Mouse (Mus musculus) lung, embryonic 14.5 days (tissue): ENCODE data around the gene Cep41. TPM values are rescaled to one million over a fixed set of nuclear protein-coding genes. Genes with fewer than 3 reads are reported as not detected.
A peak's percentile ranks its signal among the peaks of the same experiment; 100 is the strongest.

ENCODE experiments used
- ATAC-seq: fragments of 200-750 bp; cut with Nextera tagmentation; 2 replicates; pipeline ENCODE4 v1.8.0; 2017; ENCODE audit warnings: mild to moderate bottlenecking, moderate TSS enrichment, moderate library complexity; ENCODE audit not compliant: insufficient read depth
- DNase-seq: peaks from one replicate; pipeline ENCODE4 v3.0.0-alpha.2; 2015
- H3K27ac ChIP-seq: fragments of 300-500 bp; sonication (generic); 2 replicates; pipeline ENCODE4 v1.5.1; 2014; ENCODE audit warnings: low read depth, mild to moderate bottlenecking, moderate library complexity
- H3K27me3 ChIP-seq: fragments of 300-500 bp; sonication (generic); 2 replicates; pipeline ENCODE4 v1.6.1; 2014; ENCODE audit warnings: low read length, control low read depth; ENCODE audit not compliant: insufficient read depth
- H3K36me3 ChIP-seq: fragments of 300-500 bp; sonication (generic); 2 replicates; pipeline ENCODE4 v1.6.1; 2014; ENCODE audit warnings: control low read depth; ENCODE audit not compliant: insufficient read depth
- H3K4me1 ChIP-seq: fragments of 300-500 bp; sonication (generic); 2 replicates; pipeline ENCODE4 v1.6.1; 2014; ENCODE audit warnings: antibody characterized with exemption, control low read depth; ENCODE audit not compliant: insufficient read depth
- H3K4me2 ChIP-seq: fragments of 300-500 bp; sonication (generic); 2 replicates; pipeline ENCODE4 v1.6.1; 2014; ENCODE audit warnings: mild to moderate bottlenecking
- H3K4me3 ChIP-seq: fragments of 300-500 bp; sonication (generic); 2 replicates; pipeline ENCODE4 v1.5.1; 2014; ENCODE audit warnings: low read depth, low read length
- H3K9ac ChIP-seq: fragments of 300-500 bp; sonication (generic); 2 replicates; pipeline ENCODE4 v1.6.1; 2014
- H3K9me3 ChIP-seq: fragments of 300-500 bp; sonication (generic); 2 replicates; pipeline ENCODE4 v1.6.1; 2016; ENCODE audit warnings: low read depth, low read length, control low read depth
- CTCF ChIP-seq: IDR thresholded peaks from 2 replicates; pipeline ENCODE4 v1.5.1; 2016; ENCODE audit warnings: antibody characterized with exemption, low read depth
- WGBS: fragments of 180-500 bp; shearing (Covaris S2); extraction: QIAGEN DNeasy Blood & Tissue Kit; methylation state at CpG from one replicate; pipeline ENCODE4 v1.1.7; 2014; 5-methylcytosine and 5-hydroxymethylcytosine counted together
- polyA plus RNA-seq: library from polyadenylated mRNA; unstranded; fragments of >200 nt; fragmentation: Nextera tagmentation; extraction: Ambion mirVana; gene quantifications from 2 replicates; pipeline ENCODE4 v1.2.1, GENCODE M21; 2014

Gene Cep41
- polyA plus RNA-seq, 1 experiment from 2014 or later = 12.8 TPM

DNA sequence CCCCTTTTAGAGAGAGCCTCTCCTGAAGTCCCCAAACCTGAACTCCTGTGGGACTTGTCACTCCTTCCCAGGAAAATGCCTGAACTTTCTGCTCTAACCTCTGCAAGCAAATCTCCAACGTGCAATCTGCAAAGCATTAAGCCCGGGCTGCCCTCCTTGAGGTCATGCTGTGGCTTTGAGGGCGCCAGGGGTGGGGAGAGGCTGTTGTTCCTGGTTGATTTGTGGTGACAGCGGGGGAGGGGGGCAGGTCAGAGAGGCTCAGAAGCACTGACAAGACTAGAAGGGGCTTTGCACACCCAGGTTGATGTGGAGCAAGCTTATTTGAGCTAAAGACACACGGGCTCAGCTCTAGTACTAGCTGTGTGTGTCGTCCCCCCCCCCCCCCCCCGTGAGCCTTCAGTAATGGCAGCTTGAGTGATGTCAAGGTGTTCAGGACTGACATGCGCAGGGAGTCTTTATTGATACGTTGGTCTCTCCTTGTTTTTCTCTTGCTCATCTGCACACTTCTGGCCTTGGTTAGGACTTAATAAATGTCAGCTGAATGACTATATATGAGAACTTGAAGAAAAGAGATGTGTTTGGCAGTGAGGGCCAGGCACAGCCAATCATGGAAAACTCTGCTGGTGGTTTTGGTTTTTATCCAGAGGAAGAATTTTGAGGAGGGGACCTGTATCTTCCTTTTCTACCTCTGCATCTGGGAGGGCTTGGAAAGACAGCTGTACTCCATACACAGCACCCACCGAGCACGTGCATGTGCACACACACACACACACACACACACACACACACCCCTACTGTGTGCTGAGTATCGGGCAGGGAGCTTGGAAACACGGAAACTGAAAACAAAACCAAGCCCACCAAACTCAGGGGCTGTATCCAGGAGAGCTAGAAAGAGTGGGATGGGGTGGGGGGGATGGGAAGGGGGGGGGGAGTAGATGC lies 76.3 kb downstream of the Cep41 start:
- H3K4me3 ChIP-seq = 0 out of 2 replicates have a peak overlapping the region, but pooled peaks have one; percentile 3
- TF ChIP-seq CTCF = no peak

DNA sequence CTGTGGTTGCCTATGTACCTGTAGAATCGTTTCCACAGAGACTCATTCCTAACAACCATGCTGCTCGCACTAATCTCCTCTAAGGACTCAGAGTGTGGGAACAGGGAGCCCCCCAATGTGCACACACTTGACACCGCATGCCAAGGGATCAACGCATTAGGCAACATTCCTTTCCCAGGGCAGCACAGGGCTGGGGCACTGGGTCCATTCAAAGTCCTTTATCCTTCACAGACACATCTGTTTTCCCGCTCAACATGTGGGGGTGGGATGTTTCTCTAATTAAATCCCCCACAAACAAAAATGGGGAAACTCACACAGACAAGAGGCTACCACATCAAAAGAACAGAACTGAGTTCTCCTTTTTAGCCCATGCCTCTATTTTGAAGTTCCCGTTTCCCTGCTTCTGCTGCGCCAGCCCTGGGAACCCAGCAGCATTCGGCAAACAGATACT lies 77.0 kb downstream of the Cep41 start:
- Histone ChIP-seq H3K27me3 (no peaks in the 10 kb centered on the region), H3K9me3 (no peaks in the 10 kb centered on the region), H3K4me3 (no peak overlapping the region), H3K4me2 (no peak overlapping the region), H3K9ac (peak overlapping the region; percentile 24; the same call in 1 of the 2 replicates), H3K27ac (no peak overlapping the region; the same call in 1 of the 2 replicates), H3K36me3 (no peaks in the 10 kb centered on the region), H3K4me1 (peaks cover 27% of the 10 kb centered on the region)
- ATAC-seq (0 out of 2 replicates have a peak, but pooled peaks have one; percentile 35), DNase-seq (no peak)
- WGBS = 12% methylated on average over 8 of the region's 8 CpGs
- TF ChIP-seq CTCF = no peak

More for the DNA sequence above, 76.3 kb downstream of the Cep41 start:
- 0 out of 2 replicates have a peak, but pooled peaks have one; percentile 2 for ATAC-seq
- Histone ChIP-seq H3K27ac (peak overlapping the region; percentile 33; the same call in 1 of the 2 replicates), H3K9me3 (no peaks in the 10 kb centered on the region), H3K9ac (peak overlapping the region; percentile 24), H3K27me3 (no peaks in the 10 kb centered on the region), H3K36me3 (no peaks in the 10 kb centered on the region), H3K4me1 (peaks cover 27% of the 10 kb centered on the region), H3K4me2 (peak overlapping the region; percentile 44)
- no peak for DNase-seq
- WGBS = 14% methylated on average over 13 of the region's 13 CpGs

DNA sequence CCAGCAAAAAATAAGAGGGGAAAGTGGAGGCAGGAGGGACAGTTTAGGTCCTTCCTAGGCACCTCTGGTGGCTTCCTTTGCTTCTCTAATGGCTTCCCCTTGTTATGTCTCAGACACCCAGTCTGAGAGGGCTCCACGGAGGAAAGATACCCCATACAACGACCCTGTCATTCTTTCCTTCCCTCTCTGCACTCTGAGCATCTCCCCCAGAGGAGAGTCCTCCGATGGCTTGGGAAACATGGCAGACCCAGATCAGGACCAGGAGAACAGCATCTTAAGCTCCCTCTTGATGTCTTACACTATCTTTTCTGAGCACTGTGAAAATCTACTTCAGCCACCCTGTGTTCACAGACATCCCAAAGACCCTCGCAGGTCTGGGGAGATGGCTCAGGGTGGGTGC lies 77.8 kb downstream of the Cep41 start:
- no peak for DNase-seq
- ATAC-seq = no peak
- Histone ChIP-seq H3K4me2 (no peak overlapping the region), H3K27me3 (no peaks in the 10 kb centered on the region), H3K36me3 (no peaks in the 10 kb centered on the region), H3K4me1 (peaks cover 27% of the 10 kb centered on the region), H3K4me3 (no peak overlapping the region), H3K27ac (no peak overlapping the region), H3K9me3 (no peaks in the 10 kb centered on the region), H3K9ac (no peak overlapping the region)
- TF ChIP-seq CTCF = no peak
- WGBS = 18% methylated on average over 4 of the region's 4 CpGs

DNA sequence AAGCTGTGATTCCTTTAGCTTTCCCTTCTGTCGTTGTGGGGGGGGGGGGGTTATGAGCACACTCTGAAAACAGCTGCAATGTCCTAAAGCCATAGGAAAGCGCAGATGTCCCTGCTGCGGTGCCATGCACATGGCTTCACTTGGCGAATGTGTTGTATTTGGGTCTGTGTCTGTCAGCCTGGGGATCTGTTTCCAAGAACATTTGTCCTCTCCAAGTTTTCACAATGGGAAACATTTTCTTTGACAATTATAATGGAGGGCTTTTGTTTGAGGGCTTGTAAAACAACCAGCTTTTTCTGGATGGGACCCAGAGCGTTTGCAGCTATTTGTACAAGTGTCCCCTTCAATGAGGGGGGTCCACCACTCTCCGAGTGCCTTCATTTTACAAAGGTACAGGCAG lies 79.3 kb downstream of the Cep41 start:
- H3K27ac ChIP-seq = no peak overlapping the region
- TF ChIP-seq CTCF = no peak
- no peak for DNase-seq

DNA sequence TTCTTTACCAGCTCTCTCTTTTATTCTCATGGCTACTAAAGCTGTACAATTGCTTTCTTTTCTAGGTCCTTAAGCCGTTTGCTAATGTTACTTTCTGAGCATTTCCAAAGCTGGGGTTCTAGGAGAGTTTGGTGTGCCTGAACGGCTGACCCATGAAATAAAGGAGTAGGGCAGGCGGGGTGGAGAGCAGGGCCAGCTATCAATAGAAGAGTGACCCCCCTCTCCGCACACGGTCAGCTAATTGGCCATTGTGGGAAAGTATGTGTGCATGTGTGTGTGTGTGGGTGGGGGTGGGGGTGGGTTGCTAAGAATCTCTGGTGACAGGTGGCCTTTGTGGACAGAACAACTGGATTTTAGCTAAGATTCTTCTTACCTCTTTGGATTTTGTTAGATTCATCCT lies 82.3 kb downstream of the Cep41 start:
- WGBS = 69% methylated on average over 5 of the region's 5 CpGs
- no peak overlapping the region for H3K4me2 ChIP-seq
- no peak overlapping the region for H3K27ac ChIP-seq
- H3K9ac ChIP-seq = no peak overlapping the region
- H3K36me3 ChIP-seq = no peaks in the 10 kb centered on the region
- H3K4me1 ChIP-seq = peaks cover 6% of the 10 kb centered on the region
- ATAC-seq (no peak), DNase-seq (no peak)
- H3K9me3 ChIP-seq = no peaks in the 10 kb centered on the region
- no peak for TF ChIP-seq CTCF
- H3K4me3 ChIP-seq = no peak overlapping the region
- H3K27me3 ChIP-seq = no peaks in the 10 kb centered on the region

More for the DNA sequence above, 79.3 kb downstream of the Cep41 start:
- no peak for ATAC-seq
- Histone ChIP-seq H3K4me2 (no peak overlapping the region), H3K36me3 (no peaks in the 10 kb centered on the region), H3K27me3 (no peaks in the 10 kb centered on the region), H3K4me3 (no peak overlapping the region), H3K9ac (no peak overlapping the region), H3K4me1 (peaks cover 27% of the 10 kb centered on the region), H3K9me3 (no peaks in the 10 kb centered on the region)
- 80% methylated on average over 6 of the region's 6 CpGs for WGBS

DNA sequence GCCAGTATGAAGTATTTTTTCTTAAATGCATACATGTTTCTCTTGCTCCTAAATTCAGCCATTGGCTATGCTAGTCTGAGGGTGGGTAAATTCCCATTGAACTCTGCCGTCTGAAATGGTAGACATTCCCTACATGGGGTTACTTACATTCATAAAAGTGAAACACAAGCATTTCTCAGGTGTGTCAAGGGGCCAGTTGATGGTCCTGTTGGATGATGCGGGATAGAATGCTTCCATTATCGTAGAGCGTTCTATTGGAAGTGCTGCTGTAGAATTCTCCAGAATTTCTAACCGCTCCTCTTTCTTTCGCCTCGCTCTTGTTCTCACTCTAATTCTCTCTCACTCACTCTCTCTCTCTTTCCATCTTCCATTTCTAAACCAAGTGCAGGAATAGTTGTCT lies 82.8 kb downstream of the Cep41 start, which contains the start of gene Cpa5:
Gene Cpa5, plus strand, starts transcription at position 301 of the 400 bp plus-strand sequence.
- H3K4me2 ChIP-seq = no peak within 1 kb of the TSS
- H3K9ac ChIP-seq = no peak within 1 kb of the TSS
- no peak within 1 kb of the TSS for H3K27ac ChIP-seq
- WGBS = 94% methylated on average over 7 of the region's 7 CpGs
- H3K9me3 ChIP-seq = no peaks in the 10 kb centered on the region
- TF ChIP-seq CTCF = no peak
- DNase-seq (no peak), ATAC-seq (no peak)
- H3K27me3 ChIP-seq = no peaks in the 10 kb centered on the region
- H3K4me1 ChIP-seq = peaks cover under 1% of the 10 kb centered on the region; the same call in 1 of the 2 replicates
- no peak within 1 kb of the TSS for H3K4me3 ChIP-seq
- no peaks in the 10 kb centered on the region for H3K36me3 ChIP-seq

DNA sequence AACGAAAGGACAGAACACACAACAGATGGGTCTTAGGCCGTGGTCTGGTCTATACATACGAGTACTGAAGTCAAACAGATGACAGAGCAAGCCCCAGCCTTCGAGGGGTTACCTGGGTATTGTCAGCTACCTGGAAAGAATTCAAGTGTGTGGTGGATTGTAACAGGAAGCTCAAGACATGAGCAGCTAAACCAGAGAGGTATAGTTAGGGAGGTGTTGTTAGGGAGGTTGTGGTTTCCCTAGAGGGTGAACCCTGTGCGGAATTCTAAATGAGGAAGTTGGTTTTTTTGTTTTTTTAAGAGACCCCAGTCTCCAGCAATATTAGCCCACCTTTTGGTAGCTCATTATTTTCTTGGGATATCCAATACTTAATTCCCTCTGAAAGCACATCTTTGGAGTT lies 87.9 kb downstream of the Cep41 start:
- no peak for ATAC-seq
- Histone ChIP-seq H3K27me3 (no peaks in the 10 kb centered on the region), H3K4me2 (no peak overlapping the region), H3K9me3 (no peaks in the 10 kb centered on the region), H3K36me3 (no peaks in the 10 kb centered on the region), H3K27ac (no peak overlapping the region), H3K4me1 (no peaks in the 10 kb centered on the region), H3K4me3 (no peak overlapping the region), H3K9ac (no peak overlapping the region)
- no peak for TF ChIP-seq CTCF
- DNase-seq = no peak
- 85% methylated on average over 5 of the region's 5 CpGs for WGBS
